Comparison of ENCODE assay signal across 27 mouse cellular contexts in genomic region chr6:148401031-148401430, GRCm38 (mm10). TPM values are rescaled to one million over a fixed set of nuclear protein-coding genes. Genes with fewer than 3 reads are reported as not detected.
A peak's percentile ranks its signal among the peaks of the same experiment; 100 is the strongest.
DNase-seq lines count a peak whose midpoint lies in the region; ATAC-seq and TF ChIP-seq lines count a peak whose summit lies in the region.
"Had no signal": no experiment of that assay in that cellular context is flagged by ENCODE, and none has a peak within 500 bp of the region (broad histone marks: within the 10 kb centered on the region; RNA-seq: fewer than 3 reads in every experiment).

No protein-coding gene starts in this region.

- TF ChIP-seq POLR2A in kidney, adult 2 months (IDR thresholded peaks at IDR 0.05; ENCODE audit: low read depth, low read length): no peak

- 75% methylated on average over 6 of the region's 6 CpGs for WGBS in heart, postnatal 0 days
- 71% methylated on average over 6 of the region's 6 CpGs for WGBS in kidney, adult 2 months
- WGBS in kidney, embryonic 15.5 days: 93% methylated on average over 6 of the region's 6 CpGs

- ATAC-seq in heart, postnatal 0 days (ENCODE audit: insufficient read depth, low read depth): no peak
- ATAC-seq in kidney, embryonic 15.5 days (replicated peaks; ENCODE audit: low FRiP score): no peak
- ATAC-seq: activated CD4-positive, CD25-positive, alpha-beta regulatory T cell, adult 4 months; forebrain, embryonic 15.5 days had no signal

- H3K4me2 ChIP-seq in heart, postnatal 0 days (ENCODE audit: low read depth, low read length): no peak overlapping the region
- H3K4me2 ChIP-seq in kidney, embryonic 15.5 days: no peak overlapping the region
- H3K4me2 ChIP-seq: embryonic facial prominence, embryonic 13.5 days; forebrain, embryonic 12.5 days; forebrain, embryonic 15.5 days; heart, embryonic 12.5 days; heart, embryonic 15.5 days; hindbrain, embryonic 12.5 days; hindbrain, embryonic 15.5 days had no signal

- H3K4me1 ChIP-seq in heart, postnatal 0 days (ENCODE audit: control insufficient read depth, insufficient read depth): peaks cover 55% of the 10 kb centered on the region
- H3K4me1 ChIP-seq in kidney, adult 2 months (ENCODE audit: control insufficient read depth, insufficient read depth, low read length): 0 out of 2 replicates have a peak, but pooled peaks cover 2% of the 10 kb centered on the region
- no peaks in the 10 kb centered on the region for H3K4me1 ChIP-seq in kidney, embryonic 15.5 days
- H3K4me1 ChIP-seq: embryonic facial prominence, embryonic 10.5 days; embryonic facial prominence, embryonic 13.5 days; forebrain, embryonic 12.5 days; forebrain, embryonic 15.5 days; hindbrain, embryonic 12.5 days; hindbrain, embryonic 15.5 days had no signal

- H3K36me3 ChIP-seq in heart, postnatal 0 days (replicated peaks; ENCODE audit: control insufficient read depth, insufficient read depth, low read length): no peaks in the 10 kb centered on the region
- H3K36me3 ChIP-seq in kidney, adult 2 months (ENCODE audit: control insufficient read depth, insufficient read depth, low read length): no peaks in the 10 kb centered on the region
- no peaks in the 10 kb centered on the region for H3K36me3 ChIP-seq in kidney, embryonic 15.5 days
- H3K36me3 ChIP-seq: embryonic facial prominence, embryonic 10.5 days; embryonic facial prominence, embryonic 13.5 days; forebrain, embryonic 12.5 days; forebrain, embryonic 15.5 days; heart, embryonic 12.5 days; heart, embryonic 15.5 days; hindbrain, embryonic 12.5 days; hindbrain, embryonic 15.5 days had no signal

- H3K9ac ChIP-seq in heart, postnatal 0 days (replicated peaks; ENCODE audit: low read depth, low read length): no peak overlapping the region
- no peak overlapping the region for H3K9ac ChIP-seq in kidney, embryonic 15.5 days
- H3K9ac ChIP-seq: embryonic facial prominence, embryonic 13.5 days; forebrain, embryonic 12.5 days; forebrain, embryonic 15.5 days; heart, embryonic 12.5 days; heart, embryonic 15.5 days; hindbrain, embryonic 12.5 days; hindbrain, embryonic 15.5 days had no signal

- no peak for TF ChIP-seq CTCF in gastrocnemius, adult 2 months (IDR thresholded peaks at IDR 0.05)
- TF ChIP-seq CTCF in heart, postnatal 0 days (IDR thresholded peaks at IDR 0.05; ENCODE audit: low read depth): no peak
- no peak for TF ChIP-seq CTCF in kidney, adult 2 months (conservative IDR thresholded peaks at IDR 0.05; ENCODE audit: insufficient read depth, insufficient read length, low read depth, low read length)

- no peaks in the 10 kb centered on the region for H3K9me3 ChIP-seq in heart, postnatal 0 days (replicated peaks; ENCODE audit: control insufficient read depth, low read length)
- H3K9me3 ChIP-seq in kidney, embryonic 15.5 days (replicated peaks): no peaks in the 10 kb centered on the region
- H3K9me3 ChIP-seq: embryonic facial prominence, embryonic 10.5 days; embryonic facial prominence, embryonic 13.5 days; forebrain, embryonic 12.5 days; forebrain, embryonic 15.5 days; heart, embryonic 12.5 days; heart, embryonic 15.5 days; hindbrain, embryonic 12.5 days; hindbrain, embryonic 15.5 days had no signal

- peak overlapping the region; percentile 87 for H3K27ac ChIP-seq in gastrocnemius, adult 2 months
- H3K27ac ChIP-seq in heart, postnatal 0 days (ENCODE audit: low read depth): peak overlapping the region; percentile 84
- no peak overlapping the region for H3K27ac ChIP-seq in kidney, adult 2 months (ENCODE audit: insufficient read depth, low read depth, low read length)
- no peak overlapping the region for H3K27ac ChIP-seq in kidney, embryonic 15.5 days
- H3K27ac ChIP-seq: embryonic facial prominence, embryonic 10.5 days; embryonic facial prominence, embryonic 13.5 days; forebrain, embryonic 12.5 days; forebrain, embryonic 15.5 days; heart, embryonic 15.5 days; hindbrain, embryonic 12.5 days; hindbrain, embryonic 15.5 days had no signal

- H3K4me3 ChIP-seq in gastrocnemius, adult 2 months: no peak overlapping the region
- no peak overlapping the region for H3K4me3 ChIP-seq in heart, postnatal 0 days (ENCODE audit: low read depth, low read length)
- H3K4me3 ChIP-seq in kidney, adult 2 months (ENCODE audit: insufficient read depth, low read depth, low read length): no peak overlapping the region
- no peak overlapping the region for H3K4me3 ChIP-seq in kidney, embryonic 15.5 days (replicated peaks)
- H3K4me3 ChIP-seq: embryonic facial prominence, embryonic 10.5 days; embryonic facial prominence, embryonic 13.5 days; erythroblast, embryonic 14.5 days; forebrain, embryonic 12.5 days; forebrain, embryonic 15.5 days; heart, embryonic 12.5 days; heart, embryonic 15.5 days; hindbrain, embryonic 12.5 days; hindbrain, embryonic 15.5 days had no signal

- TF ChIP-seq EP300 in heart, postnatal 0 days (IDR thresholded peaks at IDR 0.05; ENCODE audit: low read depth): no peak

- no peaks in the 10 kb centered on the region for H3K27me3 ChIP-seq in heart, postnatal 0 days (ENCODE audit: control insufficient read depth, insufficient read depth, low read length)
- no peaks in the 10 kb centered on the region for H3K27me3 ChIP-seq in kidney, adult 2 months (replicated peaks; ENCODE audit: control insufficient read depth, insufficient read depth, low read length)
- H3K27me3 ChIP-seq in kidney, embryonic 15.5 days: no peaks in the 10 kb centered on the region
- H3K27me3 ChIP-seq: embryonic facial prominence, embryonic 13.5 days; forebrain, embryonic 12.5 days; forebrain, embryonic 15.5 days; heart, embryonic 12.5 days; heart, embryonic 15.5 days; hindbrain, embryonic 12.5 days; hindbrain, embryonic 15.5 days had no signal

- DNase-seq in gastrocnemius, adult 2 months: no peak
- DNase-seq in gastrocnemius, postnatal 10 days: no peak
- DNase-seq in heart, postnatal 0 days (ENCODE audit: low spot score): no peak
- DNase-seq in heart, postnatal 36 days: no peak
- DNase-seq in kidney, adult 2 months: peak; percentile 47
- DNase-seq in kidney, postnatal 14 days: no peak
- peak; percentile 26 to 30 for DNase-seq in kidney, postnatal 36 days
- DNase-seq: adrenal gland, adult 8-10 months; adrenal gland, postnatal 25 days; cerebellum, adult 11-12 months; cerebellum, adult 8-10 months; cerebellum, postnatal 10 days; cerebellum, postnatal 36 days; embryo, embryonic 11 days; gastrocnemius, postnatal 14 days; heart, postnatal 14 days had no signal

- intact Hi-C loops in gastrocnemius, adult 2 months (cut with DNase I): no loop called here
- intact Hi-C loops in heart, postnatal 36 days (cut with DNase I): no loop called here

RNA-seq across cellular contexts. Expression of gene Tmtc1, which starts 43.2 kb away (rescaled TPM):
- 10 to 100 TPM; 55.4 to 64.8 TPM for total RNA-seq in gastrocnemius, adult 2 months (2021)
- 10 to 100 TPM; 57.5 to 58.7 TPM for total RNA-seq in gastrocnemius, postnatal 10 days (2021)
- 28.9 and 39.8 TPM in 2 replicates for total RNA-seq in heart, postnatal 0 days (2014; rRNA removed; ENCODE audit: low replicate concordance)
- 2.4 and 2.5 TPM in 2 replicates for polyA plus RNA-seq in heart, postnatal 0 days (2015; fragmentation: Nextera tagmentation; extraction: Ambion mirVana)
- 100 to 1,000 TPM; 117 to 127 TPM for total RNA-seq in heart, postnatal 36 days (2021)
- 10.6 and 11.0 TPM in 2 replicates for polyA plus RNA-seq in kidney, adult 2 months (2012; rRNA removed)
- polyA plus RNA-seq in kidney, embryonic 15.5 days (2015; fragmentation: Nextera tagmentation; extraction: Ambion mirVana): 1.6 and 2.0 TPM in 2 replicates
- polyA plus RNA-seq: erythroblast, embryonic 14.5 days had no signal

Comparison
In these comparisons a context has a peak if more than half of its experiments do, and no peak if none do; other contexts are left out.
1. DNase-seq: peak in kidney, adult 2 months (single experiment) and kidney, postnatal 36 days (2 of 2); none in gastrocnemius, adult 2 months (single experiment), gastrocnemius, postnatal 10 days (single experiment), heart, postnatal 0 days (single experiment), heart, postnatal 36 days (0 of 2) and kidney, postnatal 14 days (single experiment).
2. H3K27ac ChIP-seq: peak in gastrocnemius, adult 2 months (single experiment) and heart, postnatal 0 days (single experiment); none in kidney, adult 2 months (single experiment) and kidney, embryonic 15.5 days (single experiment).